Mouse (Mus musculus): Measurements from ENCODE around the gene Samsn1. TPM values are rescaled to one million over a fixed set of nuclear protein-coding genes. Genes with fewer than 3 reads are reported as not detected.

The Samsn1 gene
- 1.5 and 1.6 TPM in 2 replicates for polyA plus RNA-seq (2016; fragmentation: Nextera tagmentation; extraction: Ambion mirVana)

GRCm38 (mm10) chr16:76022181-76022580 is at the start of gene Samsn1:
TSS of gene Samsn1 (minus strand) at chr16:76022281.
- Histone ChIP-seq H3K4me2 (replicated peaks) (no peak within 1 kb of the TSS), H3K4me3 (no peak within 1 kb of the TSS), H3K36me3 (no peaks in the 10 kb centered on the region), H3K4me1 (no peaks in the 10 kb centered on the region), H3K9me3 (replicated peaks) (no peaks in the 10 kb centered on the region), H3K27me3 (no peaks in the 10 kb centered on the region), H3K27ac (no peak within 1 kb of the TSS), H3K9ac (no peak within 1 kb of the TSS)
- ATAC-seq (ENCODE audit: low FRiP score), result no peak
- WGBS, result 83% methylated on average over 7 of the region's 7 CpGs

- Histone ChIP-seq H3K36me3 (no peaks in the 10 kb centered on the region), H3K4me3 (no peak overlapping the region), H3K9me3 (replicated peaks) (no peaks in the 10 kb centered on the region), H3K27ac (no peak overlapping the region), H3K4me2 (replicated peaks) (no peak overlapping the region), H3K9ac (no peak overlapping the region), H3K4me1 (no peaks in the 10 kb centered on the region), H3K27me3 (no peaks in the 10 kb centered on the region)
- ATAC-seq (ENCODE audit: low FRiP score), result no peak
- 94% methylated on average over 14 of the region's 14 CpGs for WGBS
Observed at GRCm38 (mm10) chr16:76066082-76066635, 44.1 kb upstream of the Samsn1 start.

- 94% methylated on average over 7 of the region's 7 CpGs for WGBS
Observed at GRCm38 (mm10) chr16:76054976-76055375, 32.9 kb upstream of the Samsn1 start.

GRCm38 (mm10) chr16:76054079-76054478 is 32.0 kb upstream of the Samsn1 start:
- Histone ChIP-seq H3K4me1 (no peaks in the 10 kb centered on the region), H3K9ac (no peak overlapping the region), H3K27ac (no peak overlapping the region), H3K36me3 (no peaks in the 10 kb centered on the region), H3K4me3 (no peak overlapping the region), H3K4me2 (replicated peaks) (no peak overlapping the region), H3K27me3 (no peaks in the 10 kb centered on the region), H3K9me3 (replicated peaks) (no peaks in the 10 kb centered on the region)
- 90% methylated on average over 4 of the region's 4 CpGs for WGBS
- no peak for ATAC-seq (ENCODE audit: low FRiP score)

More at GRCm38 (mm10) chr16:76054976-76055375, 32.9 kb upstream of the Samsn1 start:
- Histone ChIP-seq H3K4me3 (no peak overlapping the region), H3K9me3 (replicated peaks) (no peaks in the 10 kb centered on the region), H3K27ac (no peak overlapping the region), H3K27me3 (no peaks in the 10 kb centered on the region), H3K9ac (no peak overlapping the region), H3K4me2 (replicated peaks) (no peak overlapping the region), H3K36me3 (no peaks in the 10 kb centered on the region), H3K4me1 (no peaks in the 10 kb centered on the region)
- no peak for ATAC-seq (ENCODE audit: low FRiP score)

- Histone ChIP-seq H3K9me3 (replicated peaks) (no peaks in the 10 kb centered on the region), H3K4me1 (no peaks in the 10 kb centered on the region), H3K36me3 (no peaks in the 10 kb centered on the region), H3K27me3 (no peaks in the 10 kb centered on the region), H3K9ac (no peak overlapping the region), H3K4me2 (replicated peaks) (no peak overlapping the region), H3K4me3 (no peak overlapping the region), H3K27ac (no peak overlapping the region)
- ATAC-seq (ENCODE audit: low FRiP score), result no peak
- 91% methylated on average over 8 of the region's 8 CpGs for WGBS
Observed at GRCm38 (mm10) chr16:76053537-76053936, 31.5 kb upstream of the Samsn1 start.

GRCm38 (mm10) chr16:76047066-76047465 is 25.0 kb upstream of the Samsn1 start:
- H3K4me3 ChIP-seq, result no peak overlapping the region
- no peak overlapping the region for H3K27ac ChIP-seq
- WGBS, result 66% methylated on average over 3 of the region's 3 CpGs
- no peak for ATAC-seq (ENCODE audit: low FRiP score)
- no peaks in the 10 kb centered on the region for H3K27me3 ChIP-seq
- H3K4me2 ChIP-seq (replicated peaks), result no peak overlapping the region
- H3K4me1 ChIP-seq, result no peaks in the 10 kb centered on the region
- no peaks in the 10 kb centered on the region for H3K9me3 ChIP-seq (replicated peaks)
- H3K9ac ChIP-seq, result no peak overlapping the region
- no peaks in the 10 kb centered on the region for H3K36me3 ChIP-seq

- Histone ChIP-seq H3K9me3 (replicated peaks) (no peaks in the 10 kb centered on the region), H3K36me3 (no peaks in the 10 kb centered on the region), H3K27me3 (no peaks in the 10 kb centered on the region), H3K4me1 (no peaks in the 10 kb centered on the region), H3K4me2 (replicated peaks) (no peak overlapping the region), H3K27ac (no peak overlapping the region), H3K9ac (no peak overlapping the region), H3K4me3 (no peak overlapping the region)
- WGBS, result 86% methylated on average over 6 of the region's 6 CpGs
- ATAC-seq (ENCODE audit: low FRiP score), result no peak
Observed at GRCm38 (mm10) chr16:76040319-76040945, 18.4 kb upstream of the Samsn1 start.

GRCm38 (mm10) chr16:76019164-76019563 is 2.9 kb downstream of the Samsn1 start:
- H3K4me2 ChIP-seq (replicated peaks), result no peak overlapping the region
- H3K27me3 ChIP-seq, result no peaks in the 10 kb centered on the region
- no peak overlapping the region for H3K9ac ChIP-seq
- H3K4me3 ChIP-seq, result no peak overlapping the region
- H3K27ac ChIP-seq, result no peak overlapping the region
- no peaks in the 10 kb centered on the region for H3K9me3 ChIP-seq (replicated peaks)
- no peaks in the 10 kb centered on the region for H3K36me3 ChIP-seq
- no peaks in the 10 kb centered on the region for H3K4me1 ChIP-seq
- no peak for ATAC-seq (ENCODE audit: low FRiP score)
- 47% methylated on average over 1 of the region's 1 CpGs for WGBS

- 89% methylated on average over 9 of the region's 9 CpGs for WGBS
- no peak overlapping the region for H3K4me3 ChIP-seq
- no peaks in the 10 kb centered on the region for H3K9me3 ChIP-seq (replicated peaks)
- no peak overlapping the region for H3K27ac ChIP-seq
- no peak overlapping the region for H3K9ac ChIP-seq
- ATAC-seq (ENCODE audit: low FRiP score), result no peak
- H3K4me2 ChIP-seq (replicated peaks), result no peak overlapping the region
- H3K36me3 ChIP-seq, result no peaks in the 10 kb centered on the region
- H3K27me3 ChIP-seq, result no peaks in the 10 kb centered on the region
- no peaks in the 10 kb centered on the region for H3K4me1 ChIP-seq
Observed at GRCm38 (mm10) chr16:76003812-76004389, 18.2 kb downstream of the Samsn1 start.

GRCm38 (mm10) chr16:76002870-76003572 is 19.1 kb downstream of the Samsn1 start:
- WGBS, result 93% methylated on average over 3 of the region's 3 CpGs
- no peak for ATAC-seq (ENCODE audit: low FRiP score)
- Histone ChIP-seq H3K4me3 (no peak overlapping the region), H3K4me2 (replicated peaks) (no peak overlapping the region), H3K27me3 (no peaks in the 10 kb centered on the region), H3K4me1 (no peaks in the 10 kb centered on the region), H3K27ac (no peak overlapping the region), H3K9me3 (replicated peaks) (no peaks in the 10 kb centered on the region), H3K9ac (no peak overlapping the region), H3K36me3 (no peaks in the 10 kb centered on the region)

- no peaks in the 10 kb centered on the region for H3K4me1 ChIP-seq
- no peaks in the 10 kb centered on the region for H3K9me3 ChIP-seq (replicated peaks)
- WGBS, result 89% methylated on average over 12 of the region's 12 CpGs
- H3K27me3 ChIP-seq, result no peaks in the 10 kb centered on the region
- H3K4me3 ChIP-seq, result no peak overlapping the region
- no peak overlapping the region for H3K9ac ChIP-seq
- H3K27ac ChIP-seq, result no peak overlapping the region
- H3K4me2 ChIP-seq (replicated peaks), result no peak overlapping the region
- H3K36me3 ChIP-seq, result no peaks in the 10 kb centered on the region
- ATAC-seq (ENCODE audit: low FRiP score), result no peak
Observed at GRCm38 (mm10) chr16:76002287-76002686, 19.8 kb downstream of the Samsn1 start.

- ATAC-seq (ENCODE audit: low FRiP score), result no peak
- WGBS, result 76% methylated on average over 6 of the region's 6 CpGs
- Histone ChIP-seq H3K27ac (no peak overlapping the region), H3K36me3 (no peaks in the 10 kb centered on the region), H3K4me2 (replicated peaks) (no peak overlapping the region), H3K9me3 (replicated peaks) (no peaks in the 10 kb centered on the region), H3K4me1 (no peaks in the 10 kb centered on the region), H3K9ac (no peak overlapping the region), H3K4me3 (no peak overlapping the region), H3K27me3 (no peaks in the 10 kb centered on the region)
Observed at GRCm38 (mm10) chr16:76001788-76002187, 20.3 kb downstream of the Samsn1 start.

Measured in hindbrain, embryonic 12.5 days (tissue).